Mouse (Mus musculus) frontal cortex, postnatal 14 days (tissue): ENCODE data around the gene Sbno2.

Experiments
- DNase-seq, 2 experiments: peaks; one replicate each; pipeline ENCODE4 v3.0.0; 2022; ENCODE audit warnings: low spot score in 2 of 2

Gene Sbno2

GRCm38 (mm10) chr10:80123932-80124562 is 18.7 kb upstream of the Sbno2 start:
- no peak for DNase-seq

- no peak for DNase-seq
Observed at GRCm38 (mm10) chr10:80121639-80122038, 16.3 kb upstream of the Sbno2 start.

- no peak for DNase-seq
Observed at GRCm38 (mm10) chr10:80120146-80120545, 14.8 kb upstream of the Sbno2 start.

- no peak for DNase-seq
Observed at GRCm38 (mm10) chr10:80118552-80118951, 13.2 kb upstream of the Sbno2 start.

- no peak for DNase-seq
Observed at GRCm38 (mm10) chr10:80117736-80118135, 12.4 kb upstream of the Sbno2 start.

- no peak for DNase-seq
Observed at GRCm38 (mm10) chr10:80116927-80117691, 11.7 kb upstream of the Sbno2 start.

- no peak for DNase-seq
Observed at GRCm38 (mm10) chr10:80116563-80116926, 11.2 kb upstream of the Sbno2 start.

GRCm38 (mm10) chr10:80115944-80116335 is 10.6 kb upstream of the Sbno2 start:
- no peak for DNase-seq

- peak; percentile 98 to 100 for DNase-seq
Observed at GRCm38 (mm10) chr10:80115290-80115943, 10.0 kb upstream of the Sbno2 start, which contains the start of gene Stk11. Gene Stk11, plus strand, starts transcription at chr10:80115803.

GRCm38 (mm10) chr10:80114341-80115284 is 9.2 kb upstream of the Sbno2 start:
- peak; percentile 76 to 78 for DNase-seq

GRCm38 (mm10) chr10:80107678-80108077 is 2.3 kb upstream of the Sbno2 start:
- no peak for DNase-seq

- DNase-seq, result no peak
Observed at GRCm38 (mm10) chr10:80105926-80106325, 555 bp upstream of the Sbno2 start.

- DNase-seq, result no peak
Observed at GRCm38 (mm10) chr10:80104181-80104580, 1.2 kb downstream of the Sbno2 start.

GRCm38 (mm10) chr10:80103032-80103431 is 2.3 kb downstream of the Sbno2 start:
- DNase-seq, result no peak

- peak; percentile 56 to 69 for DNase-seq
Observed at GRCm38 (mm10) chr10:80102216-80102915, 3.0 kb downstream of the Sbno2 start.

GRCm38 (mm10) chr10:80100982-80101381 is 4.4 kb downstream of the Sbno2 start:
- no peak for DNase-seq

GRCm38 (mm10) chr10:80098630-80099029 is 6.7 kb downstream of the Sbno2 start:
- no peak for DNase-seq

GRCm38 (mm10) chr10:80097275-80097674 is 8.1 kb downstream of the Sbno2 start:
- no peak for DNase-seq

- no peak for DNase-seq
Observed at GRCm38 (mm10) chr10:80095547-80095946, 9.8 kb downstream of the Sbno2 start.

GRCm38 (mm10) chr10:80094684-80095083 is 10.7 kb downstream of the Sbno2 start:
- DNase-seq, result no peak

- no peak for DNase-seq
Observed at GRCm38 (mm10) chr10:80094085-80094484, 11.3 kb downstream of the Sbno2 start.
